Mouse (Mus musculus): ENCODE measurements around the gene Nt5c1b. TPM values are rescaled to one million over a fixed set of nuclear protein-coding genes. Genes with fewer than 3 reads are reported as not detected.

The Nt5c1b gene
- polyA plus RNA-seq (2015; fragmentation: Nextera tagmentation; extraction: Ambion mirVana): not detected in 2 replicates

GRCm38 (mm10) chr12:10369673-10370072 is at the start of gene Nt5c1b:
TSS of gene Nt5c1b (plus strand) at chr12:10369973.
- Histone ChIP-seq H3K27ac (replicated peaks) (no peak within 1 kb of the TSS), H3K9me3 (no peaks in the 10 kb centered on the region), H3K4me2 (no peak within 1 kb of the TSS), H3K36me3 (no peaks in the 10 kb centered on the region), H3K9ac (no peak within 1 kb of the TSS), H3K4me1 (replicated peaks) (no peaks in the 10 kb centered on the region), H3K4me3 (no peak within 1 kb of the TSS), H3K27me3 (no peaks in the 10 kb centered on the region)
- ATAC-seq (ENCODE audit: low FRiP score, low read depth): no peak
- WGBS: 84% methylated on average over 3 of the region's 3 CpGs

- 89% methylated on average over 10 of the region's 10 CpGs for WGBS
- Histone ChIP-seq H3K4me2 (no peak overlapping the region), H3K36me3 (no peaks in the 10 kb centered on the region), H3K9me3 (no peaks in the 10 kb centered on the region), H3K9ac (no peak overlapping the region), H3K4me3 (no peak overlapping the region), H3K27me3 (no peaks in the 10 kb centered on the region), H3K4me1 (replicated peaks) (no peaks in the 10 kb centered on the region), H3K27ac (replicated peaks) (no peak overlapping the region)
- ATAC-seq (ENCODE audit: low FRiP score, low read depth): no peak
Measured at GRCm38 (mm10) chr12:10327651-10328050, 42.1 kb upstream of the Nt5c1b start.

GRCm38 (mm10) chr12:10329460-10329859 is 40.3 kb upstream of the Nt5c1b start:
- Histone ChIP-seq H3K27ac (replicated peaks) (no peak overlapping the region), H3K36me3 (no peaks in the 10 kb centered on the region), H3K9ac (no peak overlapping the region), H3K4me1 (replicated peaks) (no peaks in the 10 kb centered on the region), H3K4me3 (no peak overlapping the region), H3K9me3 (no peaks in the 10 kb centered on the region), H3K27me3 (no peaks in the 10 kb centered on the region), H3K4me2 (no peak overlapping the region)
- 94% methylated on average over 2 of the region's 2 CpGs for WGBS
- ATAC-seq (ENCODE audit: low FRiP score, low read depth): no peak

- no peak overlapping the region for H3K9ac ChIP-seq
- H3K27me3 ChIP-seq: no peaks in the 10 kb centered on the region
- no peak overlapping the region for H3K4me3 ChIP-seq
- no peaks in the 10 kb centered on the region for H3K36me3 ChIP-seq
- no peaks in the 10 kb centered on the region for H3K9me3 ChIP-seq
- H3K27ac ChIP-seq (replicated peaks): no peak overlapping the region
- 74% methylated on average over 5 of the region's 5 CpGs for WGBS
- H3K4me1 ChIP-seq (replicated peaks): no peaks in the 10 kb centered on the region
- ATAC-seq (ENCODE audit: low FRiP score, low read depth): no peak
- H3K4me2 ChIP-seq: no peak overlapping the region
Measured at GRCm38 (mm10) chr12:10340604-10341003, 29.2 kb upstream of the Nt5c1b start.

GRCm38 (mm10) chr12:10350706-10351105 is 19.1 kb upstream of the Nt5c1b start:
- ATAC-seq (ENCODE audit: low FRiP score, low read depth): no peak
- Histone ChIP-seq H3K4me2 (no peak overlapping the region), H3K4me1 (replicated peaks) (no peaks in the 10 kb centered on the region), H3K4me3 (no peak overlapping the region), H3K27me3 (no peaks in the 10 kb centered on the region), H3K9me3 (no peaks in the 10 kb centered on the region), H3K27ac (replicated peaks) (no peak overlapping the region), H3K9ac (no peak overlapping the region), H3K36me3 (no peaks in the 10 kb centered on the region)
- WGBS: 57% methylated on average over 3 of the region's 3 CpGs

GRCm38 (mm10) chr12:10357756-10358155 is 12.0 kb upstream of the Nt5c1b start:
- Histone ChIP-seq H3K36me3 (no peaks in the 10 kb centered on the region), H3K27ac (replicated peaks) (no peak overlapping the region), H3K9me3 (no peaks in the 10 kb centered on the region), H3K4me2 (no peak overlapping the region), H3K9ac (no peak overlapping the region), H3K27me3 (no peaks in the 10 kb centered on the region), H3K4me1 (replicated peaks) (no peaks in the 10 kb centered on the region), H3K4me3 (no peak overlapping the region)
- ATAC-seq (ENCODE audit: low FRiP score, low read depth): no peak
- 56% methylated on average over 6 of the region's 6 CpGs for WGBS

GRCm38 (mm10) chr12:10390671-10391441 is 21.1 kb downstream of the Nt5c1b start, which contains the start of gene Rdh14:
TSS of gene Rdh14 (plus strand) at chr12:10390772.
- Histone ChIP-seq H3K9ac (peak within 1 kb of the TSS; percentile 67), H3K27me3 (no peaks in the 10 kb centered on the region), H3K4me1 (replicated peaks) (peaks cover 13% of the 10 kb centered on the region), H3K4me2 (peak within 1 kb of the TSS; percentile 60), H3K4me3 (peak within 1 kb of the TSS; percentile 55), H3K36me3 (peaks cover 8% of the 10 kb centered on the region; the same call in 1 of the 2 replicates), H3K9me3 (no peaks in the 10 kb centered on the region), H3K27ac (replicated peaks) (peak within 1 kb of the TSS; percentile 85)
- under 1% methylated on average over 52 of the region's 53 CpGs for WGBS
- peak; percentile 99 for ATAC-seq (ENCODE audit: low FRiP score, low read depth)

- 73% methylated on average over 1 of the region's 1 CpGs for WGBS
- H3K27ac ChIP-seq (replicated peaks): no peak overlapping the region
- no peak overlapping the region for H3K9ac ChIP-seq
- ATAC-seq (ENCODE audit: low FRiP score, low read depth): no peak
- H3K27me3 ChIP-seq: no peaks in the 10 kb centered on the region
- no peaks in the 10 kb centered on the region for H3K4me1 ChIP-seq (replicated peaks)
- H3K4me3 ChIP-seq: no peak overlapping the region
- H3K36me3 ChIP-seq: no peaks in the 10 kb centered on the region
- no peaks in the 10 kb centered on the region for H3K9me3 ChIP-seq
- no peak overlapping the region for H3K4me2 ChIP-seq
Measured at GRCm38 (mm10) chr12:10400788-10401187, 31.0 kb downstream of the Nt5c1b start.

- 87% methylated on average over 9 of the region's 9 CpGs for WGBS
- Histone ChIP-seq H3K27me3 (no peaks in the 10 kb centered on the region), H3K4me3 (no peak overlapping the region), H3K4me1 (replicated peaks) (no peaks in the 10 kb centered on the region), H3K9me3 (no peaks in the 10 kb centered on the region), H3K27ac (replicated peaks) (no peak overlapping the region), H3K4me2 (no peak overlapping the region), H3K36me3 (no peaks in the 10 kb centered on the region), H3K9ac (no peak overlapping the region)
- ATAC-seq (ENCODE audit: low FRiP score, low read depth): no peak
Measured at GRCm38 (mm10) chr12:10402421-10403115, 32.8 kb downstream of the Nt5c1b start.

GRCm38 (mm10) chr12:10410511-10411179 is 40.9 kb downstream of the Nt5c1b start:
- WGBS: 94% methylated on average over 3 of the region's 3 CpGs
- H3K4me2 ChIP-seq: no peak overlapping the region
- H3K9me3 ChIP-seq: no peaks in the 10 kb centered on the region
- no peak overlapping the region for H3K9ac ChIP-seq
- H3K27ac ChIP-seq (replicated peaks): no peak overlapping the region
- H3K36me3 ChIP-seq: no peaks in the 10 kb centered on the region
- ATAC-seq (ENCODE audit: low FRiP score, low read depth): no peak
- no peaks in the 10 kb centered on the region for H3K27me3 ChIP-seq
- H3K4me1 ChIP-seq (replicated peaks): no peaks in the 10 kb centered on the region
- H3K4me3 ChIP-seq: no peak overlapping the region

- H3K4me2 ChIP-seq: no peak overlapping the region
- H3K27ac ChIP-seq (replicated peaks): no peak overlapping the region
- WGBS: 96% methylated on average over 1 of the region's 1 CpGs
- no peak overlapping the region for H3K9ac ChIP-seq
- H3K9me3 ChIP-seq: no peaks in the 10 kb centered on the region
- no peaks in the 10 kb centered on the region for H3K27me3 ChIP-seq
- ATAC-seq (ENCODE audit: low FRiP score, low read depth): no peak
- H3K36me3 ChIP-seq: no peaks in the 10 kb centered on the region
- H3K4me3 ChIP-seq: no peak overlapping the region
- H3K4me1 ChIP-seq (replicated peaks): no peaks in the 10 kb centered on the region
Measured at GRCm38 (mm10) chr12:10411453-10411852, 41.7 kb downstream of the Nt5c1b start.

- Histone ChIP-seq H3K4me1 (replicated peaks) (no peaks in the 10 kb centered on the region), H3K36me3 (no peaks in the 10 kb centered on the region), H3K27me3 (no peaks in the 10 kb centered on the region), H3K4me3 (no peak overlapping the region), H3K4me2 (no peak overlapping the region), H3K9me3 (no peaks in the 10 kb centered on the region), H3K9ac (no peak overlapping the region), H3K27ac (replicated peaks) (no peak overlapping the region)
- WGBS: 78% methylated on average over 3 of the region's 3 CpGs
- ATAC-seq (ENCODE audit: low FRiP score, low read depth): no peak
Measured at GRCm38 (mm10) chr12:10422347-10422746, 52.6 kb downstream of the Nt5c1b start.

All from hindbrain, embryonic 15.5 days (tissue).